Mouse (Mus musculus) ZHBTc4 (cell line): ENCODE data around the gene Sec16a.

Source experiments
- DNase-seq: peaks from one replicate; pipeline ENCODE4 v3.0.0-alpha.2; 2011; ENCODE audit warnings: low read depth, low spot score

The Sec16a gene

GRCm38 (mm10) chr2:26474789-26475504 lies 29.9 kb upstream of the Sec16a start:
- DNase-seq, result no peak

DNA sequence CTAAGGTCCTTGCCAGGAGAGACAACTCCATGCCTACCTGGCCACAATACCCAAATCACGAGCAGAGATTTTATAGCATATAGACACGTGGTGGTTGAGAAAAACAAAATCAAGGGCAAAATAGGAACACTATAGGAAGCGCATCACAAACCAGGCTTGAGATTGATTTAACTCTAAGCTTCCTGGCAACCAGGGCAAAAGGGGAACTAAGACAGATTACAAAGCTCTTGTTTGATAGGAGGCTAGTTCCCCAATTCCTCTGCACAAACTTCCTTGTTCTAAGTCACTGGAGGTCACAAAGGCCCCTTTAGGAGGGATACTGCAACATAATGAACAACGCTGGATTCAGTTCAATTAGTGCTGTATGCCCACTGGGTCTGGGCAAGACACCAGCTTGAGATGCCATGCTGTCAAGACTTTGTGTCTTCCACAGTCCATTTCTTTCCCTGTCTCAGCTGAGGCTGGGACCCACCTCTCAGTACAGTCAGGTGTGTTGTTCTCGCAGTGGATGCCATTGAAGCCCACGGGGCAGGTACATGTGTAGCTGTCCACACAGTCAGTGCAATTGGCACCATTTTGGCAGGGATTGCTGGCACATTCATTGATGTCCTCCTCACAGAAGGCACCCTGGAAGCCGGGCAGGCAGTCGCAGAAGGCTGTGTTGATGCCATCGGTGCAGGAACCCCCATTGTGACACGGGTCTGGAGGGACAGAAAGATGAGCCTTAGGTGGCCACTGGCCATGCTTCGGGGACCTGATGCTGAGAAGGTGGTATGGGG lies 27.5 kb upstream of the Sec16a start:
- DNase-seq, result no peak

DNA sequence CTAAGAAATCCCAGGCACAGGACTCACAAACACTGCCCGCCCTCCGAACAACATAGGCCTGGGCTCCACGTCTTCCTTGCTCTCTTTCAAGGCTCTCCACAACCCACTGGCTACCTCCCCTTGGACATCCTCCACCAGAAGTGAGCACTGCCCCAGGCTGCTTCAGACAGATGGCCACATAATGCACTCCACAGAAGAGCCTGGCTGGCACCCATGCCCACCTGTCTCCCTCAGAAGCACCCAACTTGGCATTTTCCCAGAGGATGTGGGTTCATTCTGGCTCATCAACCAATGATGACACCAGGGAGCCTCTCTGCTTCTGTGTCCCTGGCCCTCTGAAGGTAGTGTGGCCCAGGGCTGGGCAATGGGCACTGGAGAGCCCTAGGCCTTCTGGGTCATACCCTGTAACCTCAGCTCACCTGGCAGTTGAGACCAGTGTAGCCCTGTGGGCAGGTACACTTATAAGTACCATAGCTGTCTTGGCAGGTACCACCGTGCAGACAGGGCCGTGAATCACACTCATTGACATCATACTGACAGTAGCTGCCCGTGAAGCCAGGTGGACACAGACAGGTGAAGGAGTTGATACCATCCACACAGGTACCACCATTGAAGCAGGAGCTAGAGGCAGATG lies 26.8 kb upstream of the Sec16a start:
- no peak for DNase-seq

- DNase-seq, result no peak
These were observed 26.0 kb upstream of the Sec16a start for GRCm38 (mm10) chr2:26470967-26471366.

DNA sequence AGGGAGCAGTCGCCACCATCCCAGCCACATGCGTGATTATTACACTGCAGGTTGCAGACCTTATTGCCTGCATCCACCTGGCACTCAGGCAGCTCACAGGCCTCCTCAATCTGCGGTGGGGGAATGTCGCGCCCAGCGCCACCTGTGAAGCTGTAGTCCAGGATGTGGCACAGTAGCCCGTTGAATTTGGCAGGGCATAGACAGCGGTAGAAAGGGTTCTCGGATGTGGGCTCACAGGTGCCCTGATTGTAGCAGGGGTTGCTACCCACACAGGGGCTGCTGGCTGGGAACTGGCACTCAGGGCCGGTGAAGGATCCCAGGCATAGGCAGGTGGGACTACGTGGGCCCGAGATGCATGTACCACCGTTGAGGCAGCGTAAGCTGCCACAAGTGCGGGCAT lies 23.4 kb upstream of the Sec16a start:
- no peak for DNase-seq

GRCm38 (mm10) chr2:26463412-26463811 lies 18.4 kb upstream of the Sec16a start:
- DNase-seq, result no peak

- DNase-seq, result no peak
These were observed 18.0 kb upstream of the Sec16a start for GRCm38 (mm10) chr2:26462980-26463379.

GRCm38 (mm10) chr2:26461667-26462066 lies 16.7 kb upstream of the Sec16a start:
- no peak for DNase-seq

DNA sequence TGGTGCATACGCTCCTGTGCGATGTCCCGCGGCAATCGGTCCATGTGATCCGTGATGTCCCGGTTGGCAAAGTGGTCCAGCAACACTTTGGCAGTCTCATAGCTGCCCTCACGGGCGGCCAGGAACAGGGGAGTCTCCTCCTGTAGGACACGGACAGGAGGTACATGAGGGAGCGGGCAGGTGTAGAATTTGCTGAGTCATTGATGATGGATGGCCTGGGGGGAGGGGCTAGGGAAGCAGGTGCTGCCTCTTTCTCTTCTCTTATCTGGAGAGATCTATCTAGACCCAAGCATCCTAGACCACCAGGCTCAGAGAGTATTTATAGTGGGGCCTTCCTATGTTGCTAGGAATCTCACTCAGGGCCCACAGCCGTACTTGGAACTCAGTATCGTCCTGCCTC lies 15.8 kb upstream of the Sec16a start:
- peak; percentile 75 for DNase-seq

- no peak for DNase-seq
These were observed 15.2 kb upstream of the Sec16a start for GRCm38 (mm10) chr2:26460097-26460646.

- peak; percentile 58 for DNase-seq
These were observed 14.5 kb upstream of the Sec16a start for GRCm38 (mm10) chr2:26459478-26459877.

GRCm38 (mm10) chr2:26458402-26459124 lies 13.5 kb upstream of the Sec16a start:
- DNase-seq, result peak; percentile 91

DNA sequence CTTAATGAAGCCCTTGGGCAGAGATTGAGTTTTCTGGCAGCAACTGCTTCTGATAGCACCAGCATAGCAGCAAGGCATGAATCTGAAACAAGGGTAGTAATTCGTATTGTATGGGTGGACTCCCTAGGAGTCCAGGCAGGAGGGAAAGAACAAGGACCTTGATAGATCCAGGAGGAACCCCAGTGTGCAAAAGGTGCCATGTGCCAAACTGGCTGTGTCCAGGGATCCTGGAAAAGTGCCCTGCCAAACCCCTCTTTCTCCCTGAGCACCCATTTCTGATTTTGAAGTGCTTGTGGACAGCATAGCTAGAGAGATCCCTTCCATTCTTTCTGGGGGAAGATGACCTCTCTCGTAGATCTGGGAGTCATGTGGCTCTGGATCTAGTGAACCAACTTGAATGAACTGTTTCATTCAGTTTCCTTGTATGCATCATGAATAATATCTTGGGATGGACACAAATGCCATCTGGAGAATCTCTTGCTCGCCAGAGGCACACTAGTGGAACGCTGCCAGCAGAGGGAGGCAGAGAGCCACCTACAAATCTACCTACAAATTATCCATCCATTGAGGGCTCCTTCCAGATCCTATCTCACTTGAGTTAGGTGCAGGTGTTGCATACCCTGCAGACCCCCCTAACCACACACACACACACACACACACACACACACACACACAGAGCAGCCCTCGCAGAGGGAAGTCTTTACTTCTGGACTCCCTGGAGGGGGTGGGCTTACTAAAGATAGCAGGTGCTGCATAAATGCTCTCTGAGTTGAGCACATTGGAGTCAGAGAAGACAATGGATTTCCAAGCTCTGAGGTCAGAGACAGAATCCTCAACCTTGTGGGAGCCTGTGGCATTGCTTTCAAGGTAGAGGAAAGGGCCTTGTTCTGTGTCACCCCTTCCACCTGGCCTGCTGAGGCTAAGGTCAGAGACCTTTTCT lies 4.4 kb upstream of the Sec16a start:
- DNase-seq, result peak; percentile 74

GRCm38 (mm10) chr2:26447451-26447850 lies 2.4 kb upstream of the Sec16a start:
- no peak for DNase-seq

GRCm38 (mm10) chr2:26446671-26447070 lies 1.7 kb upstream of the Sec16a start:
- no peak for DNase-seq

- peak; percentile 97 for DNase-seq
These were observed 840 bp upstream of the Sec16a start for GRCm38 (mm10) chr2:26445666-26446445.

DNA sequence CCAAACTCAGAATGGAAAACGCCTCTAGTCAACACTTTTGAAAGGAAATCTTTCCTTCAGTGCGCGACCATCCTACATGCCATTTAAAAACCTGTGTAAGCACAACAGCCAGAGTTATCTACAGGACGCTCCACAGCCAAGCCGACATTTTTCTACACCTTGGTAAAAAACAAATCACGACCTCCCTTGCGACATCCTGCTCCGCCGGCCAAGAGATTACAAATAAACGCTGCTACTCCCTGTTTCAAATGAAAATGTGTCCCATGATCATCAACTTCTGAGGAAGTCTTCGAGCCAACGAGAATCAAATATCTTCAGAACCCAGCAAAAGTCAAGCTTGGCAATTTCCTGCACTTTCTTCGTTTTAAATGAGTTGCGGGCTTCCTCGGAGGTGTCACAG lies 648 bp downstream of the Sec16a start:
- no peak for DNase-seq

DNA sequence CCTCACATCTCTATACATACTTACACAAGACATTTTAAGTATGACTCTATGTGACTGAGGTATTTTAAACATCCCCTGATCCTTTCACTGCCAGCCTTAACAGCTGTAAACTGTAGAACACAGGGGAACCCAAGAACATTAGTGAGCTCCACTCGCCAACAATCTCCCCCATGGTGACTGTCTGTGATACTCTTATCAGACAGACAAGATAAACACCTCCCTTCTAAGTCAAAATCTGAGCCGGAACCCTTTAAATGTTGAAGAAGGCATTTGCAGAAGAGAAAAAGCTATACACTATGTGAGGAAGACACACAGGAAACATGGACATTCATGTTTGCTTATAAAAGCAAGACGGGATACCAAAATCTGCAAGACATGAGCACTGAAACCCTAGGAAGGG lies 1.1 kb downstream of the Sec16a start:
- DNase-seq, result no peak

GRCm38 (mm10) chr2:26442843-26443242 lies 2.2 kb downstream of the Sec16a start:
- DNase-seq, result peak; percentile 69

DNA sequence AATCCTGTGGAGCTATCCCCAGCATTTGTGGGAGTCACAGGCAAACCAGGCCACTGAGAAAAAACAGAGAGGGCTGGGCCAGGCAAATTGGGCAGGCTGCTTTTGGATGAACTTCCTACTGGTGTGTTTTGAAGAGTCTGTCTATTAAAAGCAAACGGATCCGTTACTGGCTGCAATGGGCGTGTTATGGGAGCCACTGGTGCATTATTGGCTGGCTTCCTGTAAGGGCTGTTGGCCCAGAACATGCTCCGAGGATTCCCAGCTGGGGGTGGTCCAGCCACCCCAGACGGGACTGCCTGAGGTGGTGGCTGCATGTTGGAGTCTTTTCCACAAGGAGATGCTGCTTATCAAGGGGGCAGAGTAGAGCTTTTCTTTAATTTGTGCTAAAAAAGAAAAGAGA lies 3.3 kb downstream of the Sec16a start:
- DNase-seq, result no peak
